29 mouse cellular contexts compared by ENCODE assay signal in genomic region chr19:29278944-29279587, GRCm38 (mm10). TPM values are rescaled to one million over a fixed set of nuclear protein-coding genes. Genes with fewer than 3 reads are reported as not detected.
A peak's percentile ranks its signal among the peaks of the same experiment; 100 is the strongest.
DNase-seq lines count a peak whose midpoint lies in the region; ATAC-seq and TF ChIP-seq lines count a peak whose summit lies in the region.
"Had no signal": no experiment of that assay in that cellular context is flagged by ENCODE, and none has a peak within 500 bp of the region (broad histone marks: within the 10 kb centered on the region; RNA-seq: fewer than 3 reads in every experiment).

No protein-coding gene starts in this region.

- peak; percentile 76 for DNase-seq in heart, adult 11 months
- no peak for DNase-seq in heart, adult 9 months (ENCODE audit: low spot score in 2 of 2)
- no peak for DNase-seq in gastrocnemius, postnatal 25 days
- DNase-seq: adrenal gland, adult 8-10 months; adrenal gland, postnatal 14 days; adrenal gland, postnatal 36 days; B cell, adult 2 months; cerebellum, adult 11-12 months; cerebellum, adult 2 months; cerebellum, adult 9-10 months; cerebellum, postnatal 10 days; cerebellum, postnatal 25 days; embryo, embryonic 11 days; forebrain, postnatal 0 days had no signal

- H3K27me3 ChIP-seq in intestine, embryonic 15.5 days (replicated peaks): no peaks in the 10 kb centered on the region
- no peaks in the 10 kb centered on the region for H3K27me3 ChIP-seq in intestine, postnatal 0 days (replicated peaks; ENCODE audit: control insufficient read depth, insufficient read depth, low read length)
- H3K27me3 ChIP-seq: CH12.LX; embryonic facial prominence, embryonic 13.5 days; embryonic facial prominence, embryonic 15.5 days; forebrain, embryonic 13.5 days; forebrain, embryonic 15.5 days; Patski had no signal

- no peak overlapping the region for H3K4me2 ChIP-seq in intestine, embryonic 15.5 days (replicated peaks)
- H3K4me2 ChIP-seq in intestine, postnatal 0 days (replicated peaks; ENCODE audit: low read depth): peak overlapping the region; percentile 48
- H3K4me2 ChIP-seq: embryonic facial prominence, embryonic 13.5 days; embryonic facial prominence, embryonic 15.5 days; forebrain, embryonic 13.5 days; forebrain, embryonic 15.5 days had no signal

- 88% methylated on average over 6 of the region's 6 CpGs for WGBS in intestine, embryonic 15.5 days
- WGBS in intestine, postnatal 0 days: 69% methylated on average over 6 of the region's 6 CpGs

- no peaks in the 10 kb centered on the region for H3K4me1 ChIP-seq in intestine, embryonic 15.5 days (replicated peaks)
- H3K4me1 ChIP-seq in intestine, postnatal 0 days (replicated peaks; ENCODE audit: control insufficient read depth, insufficient read depth, low read length): no peaks in the 10 kb centered on the region
- H3K4me1 ChIP-seq: embryonic facial prominence, embryonic 13.5 days; embryonic facial prominence, embryonic 15.5 days; forebrain, embryonic 13.5 days; forebrain, embryonic 15.5 days had no signal

- no peaks in the 10 kb centered on the region for H3K9me3 ChIP-seq in intestine, embryonic 15.5 days
- H3K9me3 ChIP-seq in intestine, postnatal 0 days (ENCODE audit: control insufficient read depth): no peaks in the 10 kb centered on the region
- H3K9me3 ChIP-seq: embryonic facial prominence, embryonic 13.5 days; embryonic facial prominence, embryonic 15.5 days; forebrain, embryonic 13.5 days; forebrain, embryonic 15.5 days; G1E had no signal

- peak; percentile 36; the same call in 1 of the 2 replicates for ATAC-seq in intestine, embryonic 15.5 days
- peak; percentile 94 for ATAC-seq in intestine, postnatal 0 days
- no peak for ATAC-seq in inflammation-experienced regulatory T-cells, adult 6 months
- ATAC-seq: activated CD4-positive, CD25-positive, alpha-beta regulatory T cell, adult 4 months; CD4-positive, CD25-positive, alpha-beta regulatory T cell, adult 4 months; forebrain, embryonic 13.5 days; forebrain, embryonic 15.5 days; forebrain, postnatal 0 days; Patski had no signal

- H3K27ac ChIP-seq in intestine, embryonic 15.5 days: no peak overlapping the region
- peak overlapping the region; percentile 84 for H3K27ac ChIP-seq in intestine, postnatal 0 days (ENCODE audit: low read depth, low read length)
- H3K27ac ChIP-seq: embryonic facial prominence, embryonic 13.5 days; embryonic facial prominence, embryonic 15.5 days; forebrain, embryonic 13.5 days; forebrain, embryonic 15.5 days had no signal

- no peak for TF ChIP-seq CTCF in intestine, postnatal 0 days (IDR thresholded peaks at IDR 0.05; ENCODE audit: low read depth)

- 0 out of 2 replicates have a peak, but pooled peaks cover 2% of the 10 kb centered on the region for H3K36me3 ChIP-seq in intestine, embryonic 15.5 days
- peaks cover 14% of the 10 kb centered on the region for H3K36me3 ChIP-seq in intestine, postnatal 0 days (ENCODE audit: control insufficient read depth, insufficient read depth)

- no peak overlapping the region for H3K4me3 ChIP-seq in intestine, embryonic 15.5 days (replicated peaks)
- no peak overlapping the region for H3K4me3 ChIP-seq in intestine, postnatal 0 days (ENCODE audit: low read depth, low read length)
- H3K4me3 ChIP-seq: embryonic facial prominence, embryonic 13.5 days; embryonic facial prominence, embryonic 15.5 days; erythroblast, embryonic 14.5 days; forebrain, embryonic 13.5 days; forebrain, embryonic 15.5 days had no signal

- H3K9ac ChIP-seq in intestine, embryonic 15.5 days: no peak overlapping the region
- H3K9ac ChIP-seq in intestine, postnatal 0 days (ENCODE audit: low read depth, low read length): 0 out of 2 replicates have a peak overlapping the region, but pooled peaks have one; percentile 7
- H3K9ac ChIP-seq: embryonic facial prominence, embryonic 13.5 days; embryonic facial prominence, embryonic 15.5 days; forebrain, embryonic 13.5 days; forebrain, embryonic 15.5 days; forebrain, postnatal 0 days had no signal

RNA-seq across cellular contexts. Expression of gene Jak2, which starts 27.4 kb away (rescaled TPM):
- polyA plus RNA-seq in intestine, embryonic 15.5 days (2015; fragmentation: Nextera tagmentation; extraction: Ambion mirVana): 8.0 and 8.8 TPM in 2 replicates
- polyA plus RNA-seq in intestine, postnatal 0 days (2015; fragmentation: Nextera tagmentation; extraction: Ambion mirVana): 11.2 and 11.7 TPM in 2 replicates
- total RNA-seq in gastrocnemius, postnatal 25 days (2021): 10 to 100 TPM; 21.5 to 24.7 TPM
- polyA plus RNA-seq in inflammation-experienced regulatory T-cells, adult 6 months (2017; shearing (Covaris generic)): 10 to 100 TPM; 21.2 to 26.9 (median 23.4) TPM

RNA-seq across cellular contexts. Expression of gene Insl6, which starts 46.1 kb away (rescaled TPM):
- 12.8 and 13.8 TPM in 2 replicates for polyA plus RNA-seq in intestine, embryonic 15.5 days (2015; fragmentation: Nextera tagmentation; extraction: Ambion mirVana)
- polyA plus RNA-seq in intestine, postnatal 0 days (2015; fragmentation: Nextera tagmentation; extraction: Ambion mirVana): 48.4 and 50.0 TPM in 2 replicates
- not detected for total RNA-seq in gastrocnemius, postnatal 25 days (2021)
- polyA plus RNA-seq in inflammation-experienced regulatory T-cells, adult 6 months (2017; shearing (Covaris generic)): 10 to 100 TPM; 30.9 to 47.6 (median 40.4) TPM
- polyA plus RNA-seq: erythroblast, embryonic 14.5 days had no signal

RNA-seq across cellular contexts. Expression of gene Rln1, which starts 55.4 kb away (rescaled TPM):
- 0.21 and 0.32 TPM in 2 replicates for polyA plus RNA-seq in intestine, embryonic 15.5 days (2015; fragmentation: Nextera tagmentation; extraction: Ambion mirVana)
- not detected in 2 replicates for polyA plus RNA-seq in intestine, postnatal 0 days (2015; fragmentation: Nextera tagmentation; extraction: Ambion mirVana)
- not detected for total RNA-seq in gastrocnemius, postnatal 25 days (2021)
- not detected for polyA plus RNA-seq in inflammation-experienced regulatory T-cells, adult 6 months (2017; shearing (Covaris generic))
- total RNA-seq: adrenal gland, adult 18-20 months; adrenal gland, adult 8-10 months; adrenal gland, postnatal 14 days; adrenal gland, postnatal 36 days; CH12.LX; common myeloid progenitor, adult 5-6 weeks had no signal
- polyA plus RNA-seq: activated CD4-positive, CD25-positive, alpha-beta regulatory T cell, adult 4 months; CD4-positive, CD25-positive, alpha-beta regulatory T cell, adult 4 months; embryonic facial prominence, embryonic 13.5 days; erythroblast, embryonic 14.5 days; G1E; Patski had no signal
